Mouse (Mus musculus): ENCODE measurements around the gene Sema6b. TPM values are rescaled to one million over a fixed set of nuclear protein-coding genes. Genes with fewer than 3 reads are reported as not detected.

The Sema6b gene
- polyA plus RNA-seq, 1 experiment from 2014 or later = 0.81 TPM

- H3K9ac ChIP-seq = no peak overlapping the region
- H3K9me3 ChIP-seq (replicated peaks) = no peaks in the 10 kb centered on the region
- H3K4me2 ChIP-seq = no peak overlapping the region
- 69% methylated on average over 11 of the region's 11 CpGs for WGBS (ENCODE audit: insufficient replicate concordance)
- H3K4me3 ChIP-seq (replicated peaks) = no peak overlapping the region
- H3K36me3 ChIP-seq (replicated peaks) = no peaks in the 10 kb centered on the region
- H3K27ac ChIP-seq (replicated peaks) = no peak overlapping the region
- H3K4me1 ChIP-seq (replicated peaks) = peaks cover 48% of the 10 kb centered on the region
- ATAC-seq (ENCODE audit: insufficient read depth) = no peak
- H3K27me3 ChIP-seq = peaks cover 11% of the 10 kb centered on the region
Observed at GRCm38 (mm10) chr17:56165671-56166070, 25.5 kb upstream of the Sema6b start.

- Histone ChIP-seq H3K9me3 (replicated peaks) (no peaks in the 10 kb centered on the region), H3K27me3 (peaks cover 15% of the 10 kb centered on the region), H3K4me1 (replicated peaks) (peaks cover 37% of the 10 kb centered on the region), H3K4me2 (no peak overlapping the region), H3K4me3 (replicated peaks) (no peak overlapping the region), H3K27ac (replicated peaks) (no peak overlapping the region), H3K9ac (no peak overlapping the region), H3K36me3 (replicated peaks) (no peaks in the 10 kb centered on the region)
- ATAC-seq (ENCODE audit: insufficient read depth) = no peak
- 31% methylated on average over 3 of the region's 3 CpGs for WGBS (ENCODE audit: insufficient replicate concordance)
Observed at GRCm38 (mm10) chr17:56164510-56164909, 24.4 kb upstream of the Sema6b start.

GRCm38 (mm10) chr17:56163523-56164102 is 23.5 kb upstream of the Sema6b start:
- WGBS (ENCODE audit: insufficient replicate concordance) = 51% methylated on average over 6 of the region's 6 CpGs
- peaks cover 31% of the 10 kb centered on the region for H3K4me1 ChIP-seq (replicated peaks)
- no peak for ATAC-seq (ENCODE audit: insufficient read depth)
- no peaks in the 10 kb centered on the region for H3K9me3 ChIP-seq (replicated peaks)
- no peak overlapping the region for H3K27ac ChIP-seq (replicated peaks)
- no peak overlapping the region for H3K9ac ChIP-seq
- no peak overlapping the region for H3K4me3 ChIP-seq (replicated peaks)
- H3K4me2 ChIP-seq = peak overlapping the region; percentile 82; the same call in 1 of the 2 replicates
- H3K27me3 ChIP-seq = peaks cover 15% of the 10 kb centered on the region
- H3K36me3 ChIP-seq (replicated peaks) = no peaks in the 10 kb centered on the region

- H3K4me3 ChIP-seq (replicated peaks) = peak within 1 kb of the TSS; percentile 45
- peak; percentile 95 for ATAC-seq (ENCODE audit: insufficient read depth)
- WGBS (ENCODE audit: insufficient replicate concordance) = 2% methylated on average over 30 of the region's 30 CpGs
- H3K4me2 ChIP-seq = peak within 1 kb of the TSS; percentile 82
- no peak within 1 kb of the TSS for H3K27ac ChIP-seq (replicated peaks)
- peaks cover 29% of the 10 kb centered on the region for H3K4me1 ChIP-seq (replicated peaks)
- H3K27me3 ChIP-seq = peaks cover 27% of the 10 kb centered on the region
- peak within 1 kb of the TSS; percentile 46 for H3K9ac ChIP-seq
- H3K36me3 ChIP-seq (replicated peaks) = no peaks in the 10 kb centered on the region
- H3K9me3 ChIP-seq (replicated peaks) = no peaks in the 10 kb centered on the region
Observed at GRCm38 (mm10) chr17:56162231-56162774, 22.2 kb upstream of the Sema6b start, which contains the start of gene Tnfaip8l1. Gene Tnfaip8l1 (plus strand): TSS chr17:56162477.

GRCm38 (mm10) chr17:56159729-56160128 is 19.6 kb upstream of the Sema6b start:
- H3K4me1 ChIP-seq (replicated peaks) = peaks cover 27% of the 10 kb centered on the region
- under 1% methylated on average over 9 of the region's 9 CpGs for WGBS (ENCODE audit: insufficient replicate concordance)
- no peaks in the 10 kb centered on the region for H3K36me3 ChIP-seq (replicated peaks)
- no peaks in the 10 kb centered on the region for H3K9me3 ChIP-seq (replicated peaks)
- no peak overlapping the region for H3K27ac ChIP-seq (replicated peaks)
- peaks cover 52% of the 10 kb centered on the region for H3K27me3 ChIP-seq
- no peak overlapping the region for H3K4me3 ChIP-seq (replicated peaks)
- no peak for ATAC-seq (ENCODE audit: insufficient read depth)
- no peak overlapping the region for H3K9ac ChIP-seq
- no peak overlapping the region for H3K4me2 ChIP-seq

GRCm38 (mm10) chr17:56153643-56154042 is 13.5 kb upstream of the Sema6b start:
- Histone ChIP-seq H3K9me3 (replicated peaks) (no peaks in the 10 kb centered on the region), H3K27me3 (peaks cover 78% of the 10 kb centered on the region), H3K9ac (no peak overlapping the region), H3K27ac (replicated peaks) (no peak overlapping the region), H3K4me1 (replicated peaks) (peaks cover 8% of the 10 kb centered on the region), H3K4me2 (no peak overlapping the region), H3K4me3 (replicated peaks) (no peak overlapping the region), H3K36me3 (replicated peaks) (no peaks in the 10 kb centered on the region)
- WGBS (ENCODE audit: insufficient replicate concordance) = 44% methylated on average over 9 of the region's 9 CpGs
- ATAC-seq (ENCODE audit: insufficient read depth) = peak; percentile 48; the same call in 1 of the 2 replicates

GRCm38 (mm10) chr17:56149897-56150296 is 9.8 kb upstream of the Sema6b start:
- WGBS (ENCODE audit: insufficient replicate concordance) = 38% methylated on average over 2 of the region's 2 CpGs
- Histone ChIP-seq H3K27me3 (peaks cover 80% of the 10 kb centered on the region), H3K9ac (no peak overlapping the region), H3K4me1 (replicated peaks) (peaks cover 8% of the 10 kb centered on the region), H3K27ac (replicated peaks) (no peak overlapping the region), H3K4me2 (no peak overlapping the region), H3K4me3 (replicated peaks) (no peak overlapping the region), H3K9me3 (replicated peaks) (no peaks in the 10 kb centered on the region), H3K36me3 (replicated peaks) (no peaks in the 10 kb centered on the region)
- ATAC-seq (ENCODE audit: insufficient read depth) = no peak

GRCm38 (mm10) chr17:56148790-56149618 is 8.9 kb upstream of the Sema6b start:
- peak overlapping the region; percentile 25; the same call in 1 of the 2 replicates for H3K4me2 ChIP-seq
- no peak overlapping the region for H3K9ac ChIP-seq
- peaks cover 85% of the 10 kb centered on the region for H3K27me3 ChIP-seq
- H3K9me3 ChIP-seq (replicated peaks) = no peaks in the 10 kb centered on the region
- H3K36me3 ChIP-seq (replicated peaks) = no peaks in the 10 kb centered on the region
- 3% methylated on average over 30 of the region's 30 CpGs for WGBS (ENCODE audit: insufficient replicate concordance)
- no peak for ATAC-seq (ENCODE audit: insufficient read depth)
- H3K4me3 ChIP-seq (replicated peaks) = no peak overlapping the region
- no peak overlapping the region for H3K27ac ChIP-seq (replicated peaks)
- H3K4me1 ChIP-seq (replicated peaks) = peaks cover 8% of the 10 kb centered on the region

GRCm38 (mm10) chr17:56148280-56148679 is 8.1 kb upstream of the Sema6b start:
- H3K9me3 ChIP-seq (replicated peaks) = no peaks in the 10 kb centered on the region
- no peak overlapping the region for H3K4me2 ChIP-seq
- H3K27ac ChIP-seq (replicated peaks) = no peak overlapping the region
- 17% methylated on average over 9 of the region's 9 CpGs for WGBS (ENCODE audit: insufficient replicate concordance)
- H3K27me3 ChIP-seq = peaks cover 85% of the 10 kb centered on the region
- peaks cover 4% of the 10 kb centered on the region for H3K4me1 ChIP-seq (replicated peaks)
- no peak for ATAC-seq (ENCODE audit: insufficient read depth)
- H3K4me3 ChIP-seq (replicated peaks) = no peak overlapping the region
- H3K9ac ChIP-seq = no peak overlapping the region
- no peaks in the 10 kb centered on the region for H3K36me3 ChIP-seq (replicated peaks)

- Histone ChIP-seq H3K27ac (replicated peaks) (no peak overlapping the region), H3K27me3 (peaks cover 89% of the 10 kb centered on the region)
- ATAC-seq (ENCODE audit: insufficient read depth) = no peak
Observed at GRCm38 (mm10) chr17:56147420-56147819, 7.3 kb upstream of the Sema6b start.

GRCm38 (mm10) chr17:56146131-56146530 is 6.0 kb upstream of the Sema6b start:
- H3K4me2 ChIP-seq = no peak overlapping the region
- H3K9me3 ChIP-seq (replicated peaks) = no peaks in the 10 kb centered on the region
- no peak overlapping the region for H3K27ac ChIP-seq (replicated peaks)
- H3K36me3 ChIP-seq (replicated peaks) = no peaks in the 10 kb centered on the region
- H3K4me1 ChIP-seq (replicated peaks) = peaks cover 14% of the 10 kb centered on the region
- WGBS (ENCODE audit: insufficient replicate concordance) = 26% methylated on average over 9 of the region's 9 CpGs
- no peak overlapping the region for H3K9ac ChIP-seq
- H3K27me3 ChIP-seq = peaks cover 98% of the 10 kb centered on the region
- no peak for ATAC-seq (ENCODE audit: insufficient read depth)
- H3K4me3 ChIP-seq (replicated peaks) = no peak overlapping the region

More at GRCm38 (mm10) chr17:56147420-56147819, 7.3 kb upstream of the Sema6b start:
- no peaks in the 10 kb centered on the region for H3K36me3 ChIP-seq (replicated peaks)
- H3K4me1 ChIP-seq (replicated peaks) = peaks cover 4% of the 10 kb centered on the region
- WGBS (ENCODE audit: insufficient replicate concordance) = 54% methylated on average over 12 of the region's 12 CpGs
- no peak overlapping the region for H3K4me2 ChIP-seq
- no peak overlapping the region for H3K9ac ChIP-seq
- no peak overlapping the region for H3K4me3 ChIP-seq (replicated peaks)
- no peaks in the 10 kb centered on the region for H3K9me3 ChIP-seq (replicated peaks)

Measured in liver, embryonic 15.5 days (tissue).